Mouse (Mus musculus) heart, adult 2 months (tissue): ENCODE results near the gene Fmo5.

Experiments
- CTCF ChIP-seq: fragments of 200-600 bp; IDR thresholded peaks from 2 replicates; pipeline ENCODE4 v1.8.1; 2022; ENCODE audit warnings: antibody characterized with exemption, mild to moderate bottlenecking, moderate library complexity
- POLR2A ChIP-seq: fragments of 200-500 bp; IDR thresholded peaks from 2 replicates; pipeline ENCODE4 v1.6.1; 2011; ENCODE audit warnings: mild to moderate bottlenecking, low read depth, low read length, control low read depth; ENCODE audit not compliant: insufficient read depth

DNA sequence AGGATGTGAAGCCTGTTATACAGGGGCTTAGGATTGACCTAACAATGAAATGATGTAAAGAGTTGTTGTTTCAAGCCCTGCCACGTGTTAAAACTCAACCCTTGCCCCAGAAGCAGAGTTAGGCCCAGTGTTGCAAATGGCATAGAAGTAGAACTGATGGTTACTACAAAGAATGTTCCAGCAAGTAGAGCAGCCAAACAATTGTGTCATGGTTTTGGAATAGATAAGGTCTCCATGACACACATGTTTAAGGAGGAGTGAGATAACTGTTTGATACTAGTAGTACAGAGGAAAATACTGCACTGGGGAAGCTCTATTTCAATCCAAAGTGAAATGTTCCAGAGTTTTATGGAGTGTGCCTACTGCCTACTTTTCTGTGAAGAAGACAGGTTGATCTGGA is 19.9 kb downstream of the Fmo5 start:
- TF ChIP-seq CTCF (no peak), POLR2A (no peak)
